Mouse (Mus musculus) limb, embryonic 12.5 days (tissue): ENCODE data around the gene Cops3. TPM values are rescaled to one million over a fixed set of nuclear protein-coding genes. Genes with fewer than 3 reads are reported as not detected.

ENCODE experiments used
- ATAC-seq: fragments of 200-750 bp; cut with Nextera tagmentation; 2 replicates; pipeline ENCODE4 v1.8.0; 2017; ENCODE audit warnings: low read depth, moderate TSS enrichment; ENCODE audit not compliant: insufficient number of reproducible peaks, insufficient read depth, low FRiP score, low TSS enrichment
- H3K27ac ChIP-seq: fragments of 300-500 bp; sonication (generic); 2 replicates; pipeline ENCODE4 v1.5.1; 2016; ENCODE audit warnings: mild to moderate bottlenecking, moderate library complexity
- H3K27me3 ChIP-seq: fragments of 300-500 bp; sonication (generic); 2 replicates; pipeline ENCODE4 v1.6.1; 2016; ENCODE audit warnings: mild to moderate bottlenecking, moderate library complexity
- H3K36me3 ChIP-seq: fragments of 300-500 bp; sonication (generic); 2 replicates; pipeline ENCODE4 v1.6.1; 2016; ENCODE audit warnings: mild to moderate bottlenecking, moderate library complexity
- H3K4me1 ChIP-seq: fragments of 300-500 bp; sonication (generic); replicated peaks from 2 replicates; pipeline ENCODE4 v1.6.1; 2016
- H3K4me2 ChIP-seq: fragments of 300-500 bp; sonication (generic); 2 replicates; pipeline ENCODE4 v1.6.1; 2016; ENCODE audit warnings: mild to moderate bottlenecking, moderate library complexity
- H3K4me3 ChIP-seq: fragments of 300-500 bp; sonication (generic); replicated peaks from 2 replicates; pipeline ENCODE4 v1.5.1; 2016; ENCODE audit warnings: mild to moderate bottlenecking
- H3K9ac ChIP-seq: fragments of 300-500 bp; sonication (generic); replicated peaks from 2 replicates; pipeline ENCODE4 v1.6.1; 2016; ENCODE audit warnings: mild to moderate bottlenecking, moderate library complexity
- H3K9me3 ChIP-seq: fragments of 300-500 bp; sonication (generic); 2 replicates; pipeline ENCODE4 v1.6.1; 2016; ENCODE audit warnings: mild to moderate bottlenecking, moderate library complexity
- WGBS: fragments of 180-500 bp; shearing (Covaris S2); methylation state at CpG from one replicate; pipeline ENCODE4 v1.1.7; 2016; 5-methylcytosine and 5-hydroxymethylcytosine counted together
- polyA plus RNA-seq: library from polyadenylated mRNA; unstranded; fragments of >200 nt; fragmentation: Nextera tagmentation; extraction: Ambion mirVana; gene quantifications from 2 replicates; pipeline ENCODE4 v1.2.1, GENCODE M21; 2016

Gene Cops3
- polyA plus RNA-seq, 1 experiment from 2014 or later = 224 TPM

DNA sequence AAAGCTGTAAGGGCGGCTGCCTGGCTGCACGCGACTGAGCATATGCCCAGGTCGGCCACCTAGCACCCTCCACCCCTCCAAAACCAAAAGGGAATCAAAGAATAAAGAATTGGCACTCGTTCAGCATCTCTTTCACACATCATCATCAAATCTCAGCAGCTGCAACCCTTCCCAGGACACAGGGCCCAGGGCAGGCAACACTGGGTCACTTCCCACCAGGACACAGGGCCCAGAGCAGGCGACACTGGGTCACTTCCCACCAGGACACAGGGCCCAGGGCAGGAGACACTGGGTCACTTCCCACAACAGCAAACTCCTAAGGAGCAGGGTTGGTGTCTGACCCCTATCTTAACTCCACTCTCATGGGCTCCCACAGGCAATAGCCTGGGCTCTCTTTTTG, 46.2 kb downstream of the Cops3 start:
- no peak for ATAC-seq
- H3K27ac ChIP-seq = no peak overlapping the region
- H3K4me3 ChIP-seq = no peak overlapping the region
- 89% methylated on average over 6 of the region's 6 CpGs for WGBS
- H3K9ac ChIP-seq = no peak overlapping the region
- H3K9me3 ChIP-seq = no peaks in the 10 kb centered on the region
- H3K36me3 ChIP-seq = peaks cover 73% of the 10 kb centered on the region
- H3K4me1 ChIP-seq = no peaks in the 10 kb centered on the region
- H3K27me3 ChIP-seq = no peaks in the 10 kb centered on the region
- no peak overlapping the region for H3K4me2 ChIP-seq

DNA sequence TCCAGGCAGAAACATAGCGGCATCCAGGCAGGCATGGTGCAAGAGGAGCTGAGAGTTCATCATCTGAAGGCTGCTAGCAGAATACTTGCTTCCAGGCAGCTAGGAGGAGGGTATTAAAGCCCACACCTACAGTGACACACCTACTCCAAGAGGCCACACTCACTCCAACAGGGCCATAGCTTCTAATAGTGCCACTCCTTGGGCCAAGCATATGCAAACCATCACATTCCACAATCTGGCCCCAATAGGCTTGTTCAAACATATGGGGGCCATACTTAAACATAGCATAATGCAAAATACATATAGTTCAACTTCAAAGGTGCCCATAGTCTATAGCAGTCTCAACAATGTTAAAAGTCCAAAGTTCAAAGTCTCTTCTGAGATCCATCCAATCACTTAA, 50.3 kb downstream of the Cops3 start:
- Histone ChIP-seq H3K4me3 (no peak overlapping the region), H3K36me3 (peaks cover 33% of the 10 kb centered on the region), H3K9ac (no peak overlapping the region), H3K27ac (no peak overlapping the region), H3K4me2 (no peak overlapping the region), H3K9me3 (no peaks in the 10 kb centered on the region), H3K4me1 (peaks cover 9% of the 10 kb centered on the region), H3K27me3 (peaks cover 13% of the 10 kb centered on the region)
- no peak for ATAC-seq
- 90% methylated on average over 1 of the region's 1 CpGs for WGBS

GRCm38 (mm10) chr11:59787199-59787781, 52.3 kb downstream of the Cops3 start, which contains the start of gene Pld6:
Gene Pld6, minus strand, starts transcription at chr11:59787645.
- Histone ChIP-seq H3K27me3 (peaks cover 13% of the 10 kb centered on the region), H3K4me2 (peak within 1 kb of the TSS; percentile 93), H3K4me3 (peak within 1 kb of the TSS; percentile 52), H3K4me1 (peaks cover 9% of the 10 kb centered on the region), H3K9ac (peak within 1 kb of the TSS; percentile 63), H3K27ac (peak within 1 kb of the TSS; percentile 17; the same call in 1 of the 2 replicates), H3K36me3 (peaks cover 14% of the 10 kb centered on the region), H3K9me3 (no peaks in the 10 kb centered on the region)
- under 1% methylated on average over 51 of the region's 51 CpGs for WGBS
- peak; percentile 76 for ATAC-seq

DNA sequence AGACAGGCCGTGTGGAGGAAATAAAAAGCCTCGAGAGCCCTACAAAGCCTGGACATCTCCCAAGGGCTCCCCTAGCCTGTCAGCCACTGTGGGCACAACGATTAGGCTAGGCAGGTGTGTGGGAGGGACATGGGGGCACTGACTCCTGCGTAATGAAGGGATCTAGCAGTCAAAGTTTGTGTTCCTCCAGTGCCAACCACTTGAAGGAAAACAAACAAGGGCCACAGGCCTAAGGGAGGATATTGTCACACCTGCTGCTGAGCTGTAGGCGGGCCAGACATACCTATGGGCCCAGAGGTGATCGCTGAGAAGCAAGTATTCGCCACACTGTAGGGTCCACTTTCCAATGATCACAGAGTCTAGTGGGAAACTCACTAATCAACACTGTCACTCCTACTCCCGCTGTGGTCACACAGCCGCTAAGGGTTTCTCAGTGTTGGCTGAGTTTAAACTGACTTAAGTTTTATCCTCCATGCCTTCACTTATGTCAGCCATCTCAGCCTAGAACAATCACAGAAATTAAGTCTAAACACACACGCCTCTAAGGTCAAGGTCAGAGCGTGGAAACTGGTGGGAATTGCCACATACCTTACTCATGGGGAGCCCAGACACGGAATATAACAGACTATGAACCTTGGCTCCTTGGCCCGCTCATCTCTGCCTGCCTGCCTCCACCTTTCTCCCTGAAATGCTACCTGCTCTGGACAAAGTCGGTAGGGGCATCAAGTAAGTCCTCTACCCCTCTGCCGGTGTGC, 53.0 kb downstream of the Cops3 start:
- H3K4me2 ChIP-seq = peak overlapping the region; percentile 93
- peaks cover 7% of the 10 kb centered on the region for H3K36me3 ChIP-seq
- H3K27me3 ChIP-seq = peaks cover 13% of the 10 kb centered on the region
- peak overlapping the region; percentile 52 for H3K4me3 ChIP-seq
- peak overlapping the region; percentile 63 for H3K9ac ChIP-seq
- 53% methylated on average over 15 of the region's 15 CpGs for WGBS
- H3K9me3 ChIP-seq = no peaks in the 10 kb centered on the region
- ATAC-seq = 0 out of 2 replicates have a peak, but pooled peaks have one; percentile 5
- H3K4me1 ChIP-seq = peaks cover 9% of the 10 kb centered on the region
- H3K27ac ChIP-seq = no peak overlapping the region

DNA sequence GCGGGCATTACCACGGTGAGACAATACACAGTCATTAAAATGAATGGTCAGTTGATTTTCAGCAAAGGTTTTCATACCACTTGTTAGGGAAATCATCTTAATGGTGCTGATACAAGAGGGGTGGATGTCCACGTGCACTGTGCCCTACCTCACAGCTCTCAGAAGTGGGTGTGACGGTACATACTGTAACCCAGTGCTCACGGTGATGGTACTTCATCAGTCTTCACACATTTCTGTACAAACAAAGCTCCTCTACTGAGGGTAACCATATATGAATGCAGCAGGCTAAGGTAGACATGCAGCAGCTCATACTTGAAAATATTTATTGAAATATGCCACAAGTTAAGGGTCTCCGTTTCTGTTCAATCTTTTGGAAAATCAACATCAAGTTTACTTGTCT, 56.0 kb downstream of the Cops3 start:
- no peak overlapping the region for H3K9ac ChIP-seq
- no peak overlapping the region for H3K4me3 ChIP-seq
- no peaks in the 10 kb centered on the region for H3K9me3 ChIP-seq
- no peak for ATAC-seq
- H3K4me2 ChIP-seq = no peak overlapping the region
- WGBS = 92% methylated on average over 6 of the region's 6 CpGs
- peaks cover 9% of the 10 kb centered on the region for H3K4me1 ChIP-seq
- peaks cover 5% of the 10 kb centered on the region for H3K36me3 ChIP-seq
- H3K27me3 ChIP-seq = peaks cover 13% of the 10 kb centered on the region
- no peak overlapping the region for H3K27ac ChIP-seq

- Histone ChIP-seq H3K4me1 (peaks cover 4% of the 10 kb centered on the region), H3K4me2 (no peak overlapping the region), H3K27me3 (peaks cover 7% of the 10 kb centered on the region), H3K9ac (no peak overlapping the region), H3K36me3 (peaks cover 18% of the 10 kb centered on the region), H3K27ac (no peak overlapping the region), H3K9me3 (no peaks in the 10 kb centered on the region), H3K4me3 (no peak overlapping the region)
- ATAC-seq = no peak
- WGBS = 76% methylated on average over 7 of the region's 7 CpGs
These were observed 57.5 kb downstream of the Cops3 start for GRCm38 (mm10) chr11:59782091-59782590.

DNA sequence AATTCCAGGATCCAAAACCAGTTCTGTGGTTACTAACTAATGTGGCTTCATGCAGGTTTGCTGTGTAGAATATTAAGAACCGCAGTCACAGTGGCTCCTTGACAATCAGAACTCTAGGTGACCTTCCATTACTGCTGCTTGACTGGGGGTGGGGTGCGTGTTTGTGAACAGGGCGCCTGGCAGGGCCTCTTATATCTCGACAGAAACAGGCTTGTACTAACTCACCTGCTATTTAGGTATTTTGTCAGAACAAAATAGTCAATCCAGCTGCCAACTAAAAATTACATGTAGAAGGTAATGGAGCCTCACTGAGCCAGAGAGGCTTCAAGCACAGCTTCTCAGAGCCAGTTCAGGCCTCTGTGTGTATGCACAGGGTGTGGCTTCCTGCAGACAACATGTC, 59.4 kb downstream of the Cops3 start:
- Histone ChIP-seq H3K9ac (no peak overlapping the region), H3K4me3 (no peak overlapping the region), H3K36me3 (peaks cover 37% of the 10 kb centered on the region), H3K27ac (no peak overlapping the region), H3K9me3 (no peaks in the 10 kb centered on the region), H3K4me1 (no peaks in the 10 kb centered on the region), H3K4me2 (no peak overlapping the region), H3K27me3 (peaks cover 3% of the 10 kb centered on the region; the same call in 1 of the 2 replicates)
- WGBS = 85% methylated on average over 4 of the region's 4 CpGs
- no peak for ATAC-seq

DNA sequence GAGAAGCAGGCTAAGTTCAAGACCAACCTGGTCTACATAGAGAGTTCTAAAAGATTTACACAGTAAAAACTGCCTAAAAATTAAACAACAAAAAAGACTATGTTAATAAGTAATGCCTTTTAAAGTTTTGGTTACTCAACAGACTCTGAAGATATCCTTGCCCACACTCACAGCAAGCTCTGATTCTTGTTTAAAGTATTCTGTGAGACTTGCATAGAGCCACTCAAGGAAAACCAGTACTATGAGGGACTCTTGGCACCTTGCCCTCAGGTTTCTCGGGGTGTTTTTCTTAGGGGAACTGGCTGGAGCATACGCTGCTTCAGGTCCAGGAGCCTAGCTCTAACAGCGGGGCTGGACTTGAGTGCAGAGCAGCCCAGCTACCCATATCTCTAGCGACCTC, 60.2 kb downstream of the Cops3 start:
- 85% methylated on average over 4 of the region's 4 CpGs for WGBS
- ATAC-seq = no peak
- no peaks in the 10 kb centered on the region for H3K9me3 ChIP-seq

DNA sequence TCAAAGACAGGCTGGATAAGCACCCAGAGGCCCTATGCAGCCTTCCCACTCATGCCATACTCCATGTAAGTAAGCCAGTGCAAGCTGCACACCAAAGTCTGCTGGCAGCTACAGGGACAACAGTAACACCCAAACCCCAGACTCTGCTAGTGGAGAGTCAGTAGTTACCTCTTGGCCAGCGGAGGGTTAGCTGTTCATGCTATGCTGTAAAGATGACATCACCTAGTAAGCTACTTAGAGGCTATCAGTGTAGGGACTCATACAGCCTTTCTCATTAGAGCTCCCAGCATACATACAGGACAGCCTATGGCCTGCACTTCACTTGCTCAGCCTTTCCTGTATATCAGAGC, 60.8 kb downstream of the Cops3 start:
- no peak overlapping the region for H3K9ac ChIP-seq

More for the DNA sequence above, 60.2 kb downstream of the Cops3 start:
- Histone ChIP-seq H3K36me3 (peaks cover 45% of the 10 kb centered on the region), H3K27me3 (no peaks in the 10 kb centered on the region), H3K27ac (no peak overlapping the region), H3K4me3 (no peak overlapping the region), H3K9ac (no peak overlapping the region), H3K4me2 (no peak overlapping the region), H3K4me1 (no peaks in the 10 kb centered on the region)

DNA sequence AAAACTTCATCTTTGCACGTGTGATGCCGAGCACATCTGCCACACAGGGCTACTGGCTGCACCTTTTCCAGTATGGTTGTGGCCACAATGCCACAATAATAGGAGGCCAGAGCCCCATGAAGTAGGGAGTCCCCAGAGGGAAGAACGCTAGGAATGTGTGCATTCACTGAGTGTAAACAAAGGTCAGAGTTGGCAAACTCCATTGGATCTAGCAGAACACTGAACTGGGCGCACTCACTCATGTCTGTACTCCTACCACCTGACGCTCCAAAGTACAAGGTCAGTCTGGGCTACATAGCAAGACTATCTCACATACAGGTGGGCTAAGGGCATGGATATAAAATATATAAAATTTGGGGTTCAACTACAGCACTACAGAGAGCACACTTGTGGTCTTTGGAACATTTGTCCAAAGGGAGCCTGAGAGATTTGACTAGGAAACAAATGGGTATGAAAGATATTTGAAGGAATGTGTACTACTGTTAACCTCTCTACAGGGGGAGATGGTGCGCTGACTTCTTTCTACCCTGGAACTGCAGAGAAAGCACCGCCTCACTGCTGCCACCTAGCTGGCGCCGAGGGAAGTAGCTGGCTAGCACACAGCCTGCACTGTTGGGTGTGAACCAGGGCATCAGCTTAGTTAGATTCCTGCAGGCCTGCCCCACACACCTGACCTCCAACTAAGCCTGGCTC, 61.3 kb downstream of the Cops3 start:
- Histone ChIP-seq H3K27me3 (no peaks in the 10 kb centered on the region), H3K4me2 (no peak overlapping the region), H3K9me3 (no peaks in the 10 kb centered on the region), H3K4me3 (no peak overlapping the region), H3K27ac (no peak overlapping the region), H3K36me3 (peaks cover 56% of the 10 kb centered on the region), H3K4me1 (no peaks in the 10 kb centered on the region), H3K9ac (no peak overlapping the region)
- 0 out of 2 replicates have a peak, but pooled peaks have one; percentile 56 for ATAC-seq
- 60% methylated on average over 9 of the region's 9 CpGs for WGBS

More for the DNA sequence above, 60.8 kb downstream of the Cops3 start:
- WGBS = 85% methylated on average over 1 of the region's 1 CpGs
- H3K4me2 ChIP-seq = no peak overlapping the region
- no peak for ATAC-seq
- no peak overlapping the region for H3K4me3 ChIP-seq
- no peaks in the 10 kb centered on the region for H3K9me3 ChIP-seq
- peaks cover 51% of the 10 kb centered on the region for H3K36me3 ChIP-seq
- H3K27me3 ChIP-seq = no peaks in the 10 kb centered on the region
- no peaks in the 10 kb centered on the region for H3K4me1 ChIP-seq
- H3K27ac ChIP-seq = no peak overlapping the region

GRCm38 (mm10) chr11:59777259-59777658, 62.4 kb downstream of the Cops3 start:
- Histone ChIP-seq H3K36me3 (peaks cover 66% of the 10 kb centered on the region), H3K27me3 (no peaks in the 10 kb centered on the region)

More at GRCm38 (mm10) chr11:59777259-59777658, 62.4 kb downstream of the Cops3 start:
- H3K27ac ChIP-seq = no peak overlapping the region
- no peaks in the 10 kb centered on the region for H3K4me1 ChIP-seq
- WGBS = 88% methylated on average over 5 of the region's 5 CpGs
- no peak for ATAC-seq
- H3K4me3 ChIP-seq = no peak overlapping the region
- H3K9ac ChIP-seq = no peak overlapping the region
- H3K9me3 ChIP-seq = no peaks in the 10 kb centered on the region
- no peak overlapping the region for H3K4me2 ChIP-seq
